Comparison of ENCODE assay signal across 8 mouse cellular contexts in genomic region chr3:108257831-108258500, GRCm38 (mm10). TPM values are rescaled to one million over a fixed set of nuclear protein-coding genes. Genes with fewer than 3 reads are reported as not detected.
A peak's percentile ranks its signal among the peaks of the same experiment; 100 is the strongest.
DNase-seq lines count a peak whose midpoint lies in the region; ATAC-seq lines count a peak whose summit lies in the region.

No protein-coding gene starts in this region.

- H3K27ac ChIP-seq in lung, embryonic 16.5 days (ENCODE audit: low read length), result no peak overlapping the region
- no peak overlapping the region for H3K27ac ChIP-seq in embryonic facial prominence, embryonic 13.5 days
- H3K27ac ChIP-seq in limb, embryonic 12.5 days, result no peak overlapping the region
- H3K27ac ChIP-seq in stomach, embryonic 14.5 days (ENCODE audit: low read length), result no peak overlapping the region

- peaks cover 2% of the 10 kb centered on the region; the same call in 1 of the 2 replicates for H3K36me3 ChIP-seq in lung, embryonic 16.5 days (ENCODE audit: control insufficient read depth, insufficient read depth, low read length)
- peaks cover 17% of the 10 kb centered on the region for H3K36me3 ChIP-seq in embryonic facial prominence, embryonic 13.5 days
- peaks cover 10% of the 10 kb centered on the region for H3K36me3 ChIP-seq in limb, embryonic 12.5 days
- H3K36me3 ChIP-seq in stomach, embryonic 14.5 days (ENCODE audit: control insufficient read depth, insufficient read depth, low read length), result peaks cover 9% of the 10 kb centered on the region

- peak overlapping the region; percentile 98 for H3K4me3 ChIP-seq in lung, embryonic 16.5 days (ENCODE audit: low read length)
- peak overlapping the region; percentile 97 for H3K4me3 ChIP-seq in embryonic facial prominence, embryonic 13.5 days
- H3K4me3 ChIP-seq in limb, embryonic 12.5 days (replicated peaks), result peak overlapping the region; percentile 97
- H3K4me3 ChIP-seq in stomach, embryonic 14.5 days (ENCODE audit: low read depth, low read length), result peak overlapping the region; percentile 95

- 56% methylated on average over 3 of the region's 3 CpGs for WGBS in lung, embryonic 16.5 days
- WGBS in embryonic facial prominence, embryonic 13.5 days, result 73% methylated on average over 3 of the region's 3 CpGs
- 80% methylated on average over 3 of the region's 3 CpGs for WGBS in limb, embryonic 12.5 days
- WGBS in stomach, embryonic 14.5 days, result 66% methylated on average over 3 of the region's 3 CpGs

- H3K27me3 ChIP-seq in lung, embryonic 16.5 days (ENCODE audit: control insufficient read depth, insufficient read depth, low read depth, low read length), result no peaks in the 10 kb centered on the region
- H3K27me3 ChIP-seq in embryonic facial prominence, embryonic 13.5 days, result no peaks in the 10 kb centered on the region
- no peaks in the 10 kb centered on the region for H3K27me3 ChIP-seq in limb, embryonic 12.5 days
- no peaks in the 10 kb centered on the region for H3K27me3 ChIP-seq in stomach, embryonic 14.5 days (ENCODE audit: control insufficient read depth, insufficient read depth, low read length)

- no peak for DNase-seq in lung, postnatal 36 days
- no peak for DNase-seq in layer of hippocampus, adult 18-20 months (ENCODE audit: low spot score in 2 of 2)
- DNase-seq in cerebellum, adult 8-10 months, result no peak
- DNase-seq in urinary bladder, postnatal 25 days (ENCODE audit: low spot score), result no peak

- H3K4me2 ChIP-seq in lung, embryonic 16.5 days (ENCODE audit: low read depth, low read length), result peak overlapping the region; percentile 89
- peak overlapping the region; percentile 67 for H3K4me2 ChIP-seq in embryonic facial prominence, embryonic 13.5 days
- peak overlapping the region; percentile 86 for H3K4me2 ChIP-seq in limb, embryonic 12.5 days
- peak overlapping the region; percentile 89 for H3K4me2 ChIP-seq in stomach, embryonic 14.5 days (replicated peaks; ENCODE audit: low read depth, low read length)

- ATAC-seq in lung, embryonic 16.5 days (ENCODE audit: low read depth), result no peak
- ATAC-seq in embryonic facial prominence, embryonic 13.5 days (ENCODE audit: insufficient number of reproducible peaks, insufficient read depth, low FRiP score, low TSS enrichment, low read depth), result no peak
- no peak for ATAC-seq in limb, embryonic 12.5 days (ENCODE audit: insufficient number of reproducible peaks, insufficient read depth, low FRiP score, low TSS enrichment, low read depth)
- no peak for ATAC-seq in stomach, embryonic 14.5 days (ENCODE audit: insufficient number of reproducible peaks, insufficient read depth, low FRiP score, low read depth)

- H3K4me1 ChIP-seq in lung, embryonic 16.5 days (replicated peaks; ENCODE audit: control insufficient read depth, insufficient read depth, low read length), result peaks cover 8% of the 10 kb centered on the region
- peaks cover 17% of the 10 kb centered on the region for H3K4me1 ChIP-seq in embryonic facial prominence, embryonic 13.5 days
- peaks cover 16% of the 10 kb centered on the region for H3K4me1 ChIP-seq in limb, embryonic 12.5 days (replicated peaks)
- peaks cover 13% of the 10 kb centered on the region for H3K4me1 ChIP-seq in stomach, embryonic 14.5 days (ENCODE audit: control insufficient read depth, insufficient read depth, low read length)

- H3K9me3 ChIP-seq in lung, embryonic 16.5 days (ENCODE audit: control insufficient read depth, low read length), result no peaks in the 10 kb centered on the region
- H3K9me3 ChIP-seq in embryonic facial prominence, embryonic 13.5 days, result no peaks in the 10 kb centered on the region
- no peaks in the 10 kb centered on the region for H3K9me3 ChIP-seq in limb, embryonic 12.5 days
- H3K9me3 ChIP-seq in stomach, embryonic 14.5 days (ENCODE audit: control insufficient read depth, low read depth, low read length), result no peaks in the 10 kb centered on the region

- H3K9ac ChIP-seq in lung, embryonic 16.5 days (ENCODE audit: low read length), result peak overlapping the region; percentile 92
- H3K9ac ChIP-seq in embryonic facial prominence, embryonic 13.5 days, result peak overlapping the region; percentile 95
- peak overlapping the region; percentile 90 for H3K9ac ChIP-seq in limb, embryonic 12.5 days (replicated peaks)
- H3K9ac ChIP-seq in stomach, embryonic 14.5 days (replicated peaks; ENCODE audit: low read depth, low read length), result peak overlapping the region; percentile 92

RNA-seq across cellular contexts. Expression of gene Psma5, which starts 1.2 kb away (rescaled TPM):
- 254 and 275 TPM in 2 replicates for polyA plus RNA-seq in lung, embryonic 16.5 days (2015; fragmentation: Nextera tagmentation; extraction: Ambion mirVana)
- 298 and 302 TPM in 2 replicates for polyA plus RNA-seq in embryonic facial prominence, embryonic 13.5 days (2015; fragmentation: Nextera tagmentation; extraction: Ambion mirVana)
- polyA plus RNA-seq in limb, embryonic 12.5 days (2016; fragmentation: Nextera tagmentation; extraction: Ambion mirVana), result 297 and 302 TPM in 2 replicates
- polyA plus RNA-seq in stomach, embryonic 14.5 days (2014; fragmentation: Nextera tagmentation; extraction: Ambion mirVana), result 280 and 294 TPM in 2 replicates
- 10 to 100 TPM; 67.2 to 69.9 TPM for total RNA-seq in layer of hippocampus, adult 18-20 months (2021)

RNA-seq across cellular contexts. Expression of gene Sort1, which starts 25.9 kb away (rescaled TPM):
- polyA plus RNA-seq in lung, embryonic 16.5 days (2015; fragmentation: Nextera tagmentation; extraction: Ambion mirVana), result 13.7 and 14.3 TPM in 2 replicates
- 6.4 and 10.8 TPM in 2 replicates for polyA plus RNA-seq in embryonic facial prominence, embryonic 13.5 days (2015; fragmentation: Nextera tagmentation; extraction: Ambion mirVana)
- polyA plus RNA-seq in limb, embryonic 12.5 days (2016; fragmentation: Nextera tagmentation; extraction: Ambion mirVana), result 14.7 and 16.2 TPM in 2 replicates
- polyA plus RNA-seq in stomach, embryonic 14.5 days (2014; fragmentation: Nextera tagmentation; extraction: Ambion mirVana), result 12.3 and 12.9 TPM in 2 replicates
- total RNA-seq in layer of hippocampus, adult 18-20 months (2021), result 100 to 1,000 TPM; 373 to 382 TPM

RNA-seq across cellular contexts. Expression of gene Sypl2, which starts 31.5 kb away (rescaled TPM):
- polyA plus RNA-seq in lung, embryonic 16.5 days (2015; fragmentation: Nextera tagmentation; extraction: Ambion mirVana), result 0.46 and 1.1 TPM in 2 replicates
- polyA plus RNA-seq in embryonic facial prominence, embryonic 13.5 days (2015; fragmentation: Nextera tagmentation; extraction: Ambion mirVana), result 0.48 and 0.58 TPM in 2 replicates
- 0.64 and 0.87 TPM in 2 replicates for polyA plus RNA-seq in limb, embryonic 12.5 days (2016; fragmentation: Nextera tagmentation; extraction: Ambion mirVana)
- polyA plus RNA-seq in stomach, embryonic 14.5 days (2014; fragmentation: Nextera tagmentation; extraction: Ambion mirVana), result 0.24 and 0.30 TPM in 2 replicates
- 1 to 10 TPM; 2.8 to 3.2 TPM for total RNA-seq in layer of hippocampus, adult 18-20 months (2021)

RNA-seq across cellular contexts. Expression of gene Atxn7l2, which starts 47.2 kb away (rescaled TPM):
- 12.9 and 13.4 TPM in 2 replicates for polyA plus RNA-seq in lung, embryonic 16.5 days (2015; fragmentation: Nextera tagmentation; extraction: Ambion mirVana)
- 22.0 and 27.1 TPM in 2 replicates for polyA plus RNA-seq in embryonic facial prominence, embryonic 13.5 days (2015; fragmentation: Nextera tagmentation; extraction: Ambion mirVana)
- polyA plus RNA-seq in limb, embryonic 12.5 days (2016; fragmentation: Nextera tagmentation; extraction: Ambion mirVana), result 25.2 and 26.0 TPM in 2 replicates
- 16.8 and 19.9 TPM in 2 replicates for polyA plus RNA-seq in stomach, embryonic 14.5 days (2014; fragmentation: Nextera tagmentation; extraction: Ambion mirVana)
- total RNA-seq in layer of hippocampus, adult 18-20 months (2021), result 10 to 100 TPM; 23.5 to 24.8 TPM

RNA-seq across cellular contexts. Expression of gene Cyb561d1, which starts 57.0 kb away (rescaled TPM):
- 3.1 and 3.4 TPM in 2 replicates for polyA plus RNA-seq in lung, embryonic 16.5 days (2015; fragmentation: Nextera tagmentation; extraction: Ambion mirVana)
- polyA plus RNA-seq in embryonic facial prominence, embryonic 13.5 days (2015; fragmentation: Nextera tagmentation; extraction: Ambion mirVana), result 2.6 and 2.8 TPM in 2 replicates
- polyA plus RNA-seq in limb, embryonic 12.5 days (2016; fragmentation: Nextera tagmentation; extraction: Ambion mirVana), result 1.7 TPM in 2 replicates
- polyA plus RNA-seq in stomach, embryonic 14.5 days (2014; fragmentation: Nextera tagmentation; extraction: Ambion mirVana), result 2.7 and 2.8 TPM in 2 replicates
- 10 to 100 TPM; 17.4 TPM for total RNA-seq in layer of hippocampus, adult 18-20 months (2021)
